Mouse (Mus musculus) left cerebral cortex, postnatal 25 days (tissue): Measurements from ENCODE around the gene Nucb1. TPM values are rescaled to one million over a fixed set of nuclear protein-coding genes. Genes with fewer than 3 reads are reported as not detected.
"Not testable (repeated sequence)": the region's sequence is repeated elsewhere in the genome, so short reads cannot be mapped to it uniquely, and the experiment has no call there.

Experiments used
- DNase-seq, 2 experiments: peaks; one replicate each; pipeline ENCODE4 v3.0.0; 2022; ENCODE audit warnings: low spot score in 2 of 2, mixed read lengths in 1 of 2
- intact Hi-C: fragments of 180-260 bp; cut with DNase I; formaldehyde crosslinking; loops from one replicate; pipeline ENCODE4 v1.15.1; 2025
- total RNA-seq, 2 experiments: library from RNA; stranded (reverse); gene quantifications; 2 replicates each; pipeline ENCODE4 v1.2.3; 2021

Nucb1 gene
- total RNA-seq, 2 experiments from 2014 or later: 103 to 105 TPM

DNA sequence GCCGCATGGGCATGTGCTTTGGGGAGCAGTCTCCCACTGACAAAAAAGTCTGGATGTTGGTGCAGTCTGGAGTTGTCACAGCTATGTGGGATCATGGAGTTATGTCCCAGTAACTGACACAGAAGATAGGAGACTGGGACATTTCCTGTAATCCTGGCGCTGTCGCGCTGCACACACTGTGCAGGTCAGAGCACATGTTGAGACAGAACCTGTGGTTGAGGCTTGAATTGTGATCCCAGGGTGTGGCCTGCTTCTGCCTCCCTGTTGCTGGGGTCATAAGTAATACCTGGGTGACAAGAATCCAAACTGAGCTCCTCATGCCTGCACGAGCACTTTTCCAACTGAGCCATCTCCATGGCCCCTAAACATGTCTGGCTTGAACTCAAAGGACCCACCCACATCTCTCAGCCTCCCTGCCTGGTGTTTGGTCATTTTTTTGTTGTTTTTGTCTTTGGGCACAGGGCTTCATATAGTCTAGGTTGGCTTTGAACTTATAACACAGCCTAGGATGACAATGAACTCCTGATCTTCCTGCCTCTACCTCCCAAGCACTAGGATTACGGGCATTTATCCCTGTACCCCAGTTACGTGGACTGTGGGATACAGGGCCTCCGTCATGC lies 17.9 kb downstream of the Nucb1 start:
- intact Hi-C loops: loop anchor here (1.0 kb wide), 1 partner anchor 14 kb away; no protein-coding TSS in a partner anchor
- no peak for DNase-seq

DNA sequence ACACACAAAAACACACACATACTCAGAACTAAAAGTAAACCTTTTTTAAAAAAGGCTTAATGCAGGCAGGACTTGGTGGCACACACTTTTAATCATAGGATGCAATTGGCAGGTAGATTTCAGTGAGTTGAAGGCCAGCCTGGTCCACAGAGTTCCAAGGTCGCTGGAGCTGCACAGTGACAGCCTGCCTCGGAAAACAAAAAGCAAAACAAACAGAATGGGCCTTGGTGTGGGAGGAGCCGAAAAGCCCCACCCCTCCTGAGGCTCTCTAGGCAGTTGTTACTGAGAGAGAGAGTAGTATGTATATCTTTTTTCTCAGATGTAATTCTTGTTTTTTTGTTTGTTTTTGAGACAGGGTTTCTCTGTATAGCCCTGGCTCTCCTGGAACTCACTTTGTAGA lies 18.9 kb downstream of the Nucb1 start:
- intact Hi-C loops: no loop called here
- DNase-seq: no peak

GRCm38 (mm10) chr7:45490822-45491221 lies 19.4 kb downstream of the Nucb1 start:
- peak; percentile 10 to 74 for DNase-seq
- intact Hi-C loops: no loop called here

DNA sequence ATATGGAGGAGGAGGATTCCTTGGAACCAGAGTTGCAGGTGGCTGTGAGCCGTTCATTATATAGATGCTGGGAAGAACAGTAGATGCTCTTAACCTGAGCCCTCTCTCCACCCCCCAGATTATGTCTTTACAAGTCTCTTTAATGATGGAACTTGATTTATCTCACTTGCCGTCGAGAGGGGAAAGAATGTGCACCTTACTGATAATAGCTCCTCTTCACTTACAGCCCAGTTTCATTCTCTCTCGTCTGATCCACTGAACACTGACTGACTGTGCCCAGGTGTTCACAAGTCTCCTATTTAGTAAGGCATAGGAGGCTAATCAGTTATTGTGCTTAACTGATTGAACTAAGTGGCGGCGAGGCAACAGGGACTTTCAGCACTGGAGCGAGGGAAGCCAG lies 20.6 kb downstream of the Nucb1 start:
- intact Hi-C loops: no loop called here
- DNase-seq: no peak

GRCm38 (mm10) chr7:45488293-45489204 lies 21.7 kb downstream of the Nucb1 start, which contains the start of gene Dhdh:
Dhdh (minus strand) TSS chr7:45488805.
- intact Hi-C loops: no loop called here
- DNase-seq: peak; percentile 35 to 38

DNA sequence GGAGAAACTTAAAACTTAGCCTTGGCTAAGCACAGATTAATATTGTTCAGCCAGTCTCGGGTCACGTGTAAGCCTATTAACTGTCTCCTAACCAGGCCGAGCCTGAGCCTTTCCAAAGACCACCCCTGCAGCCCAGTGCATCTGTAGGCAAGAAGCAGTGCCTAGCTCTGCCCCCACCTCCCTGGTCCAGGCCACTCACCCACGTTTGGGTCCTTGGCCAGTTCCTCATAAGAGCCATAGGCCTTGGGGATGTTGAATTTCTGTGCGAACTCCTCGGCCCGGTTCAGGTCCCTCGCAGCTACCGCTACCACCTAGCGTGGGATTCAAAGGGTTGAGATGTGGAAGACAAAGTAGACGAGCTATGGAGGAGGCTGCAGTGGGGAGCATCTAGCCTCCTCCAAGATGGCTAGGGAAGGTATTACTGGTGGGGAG lies 22.3 kb downstream of the Nucb1 start:
- intact Hi-C loops: no loop called here
- DNase-seq: no peak

DNA sequence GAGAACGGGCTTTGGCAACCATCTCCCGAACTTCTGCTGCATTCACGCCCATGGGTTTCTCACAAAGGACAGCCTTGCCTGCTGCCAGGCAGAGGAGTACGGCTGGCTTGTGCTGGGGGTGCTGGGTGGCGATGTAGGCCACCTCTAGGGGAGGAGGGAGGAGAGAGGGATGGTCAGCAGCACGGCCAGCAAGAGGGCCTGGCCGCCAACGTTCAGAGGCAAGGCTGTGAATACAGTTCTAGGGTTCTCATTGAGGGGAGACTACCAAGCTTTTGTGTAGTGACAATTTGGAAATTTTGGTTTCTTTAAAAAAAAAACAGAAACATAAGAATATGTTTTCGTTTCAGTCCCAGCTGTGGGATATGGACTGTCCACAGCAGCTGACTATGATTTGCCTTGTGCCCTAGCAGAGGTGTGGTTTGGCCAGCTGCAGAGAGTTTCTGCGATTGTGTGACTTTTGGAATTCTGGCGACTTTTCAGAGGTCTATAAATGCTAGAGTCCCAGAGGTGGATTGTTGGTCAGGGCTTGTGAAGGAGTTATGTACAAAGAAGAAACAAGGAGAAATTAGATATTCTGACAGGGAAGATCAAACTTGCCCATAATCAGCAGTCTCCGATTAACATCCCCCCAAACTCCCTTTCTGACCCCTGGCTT lies 23.3 kb downstream of the Nucb1 start, which contains the start of gene Gm45808:
TSS of gene Gm45808 (minus strand) at position 51 of the 655 bp plus-strand sequence.
- no peak for DNase-seq
- intact Hi-C loops: no loop called here

- intact Hi-C loops: no loop called here
- no peak for DNase-seq
Measured at GRCm38 (mm10) chr7:45486158-45486557, 24.0 kb downstream of the Nucb1 start.

GRCm38 (mm10) chr7:45484985-45485384 lies 25.2 kb downstream of the Nucb1 start:
- intact Hi-C loops, DNase-seq: not testable (repeated sequence)

DNA sequence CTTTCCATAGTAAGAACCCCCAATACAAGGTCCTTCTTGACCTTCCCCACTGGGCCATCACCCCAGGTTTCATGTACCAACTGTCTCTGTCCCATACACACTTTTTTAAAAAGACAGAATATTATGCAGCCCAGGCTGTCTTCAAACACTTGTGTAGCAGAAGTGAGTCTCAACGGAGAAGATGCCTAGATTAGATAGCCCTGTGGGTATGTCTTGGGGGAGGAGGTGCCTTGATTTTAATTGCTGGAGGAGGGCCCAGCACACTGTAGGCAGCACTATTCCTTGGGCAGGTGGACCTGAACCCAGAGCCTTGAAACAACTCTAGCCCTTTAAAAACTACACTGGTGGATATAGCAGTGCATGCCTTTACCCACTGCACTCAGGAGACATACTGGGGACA lies 28.0 kb downstream of the Nucb1 start:
- intact Hi-C loops: no loop called here
- DNase-seq: no peak

DNA sequence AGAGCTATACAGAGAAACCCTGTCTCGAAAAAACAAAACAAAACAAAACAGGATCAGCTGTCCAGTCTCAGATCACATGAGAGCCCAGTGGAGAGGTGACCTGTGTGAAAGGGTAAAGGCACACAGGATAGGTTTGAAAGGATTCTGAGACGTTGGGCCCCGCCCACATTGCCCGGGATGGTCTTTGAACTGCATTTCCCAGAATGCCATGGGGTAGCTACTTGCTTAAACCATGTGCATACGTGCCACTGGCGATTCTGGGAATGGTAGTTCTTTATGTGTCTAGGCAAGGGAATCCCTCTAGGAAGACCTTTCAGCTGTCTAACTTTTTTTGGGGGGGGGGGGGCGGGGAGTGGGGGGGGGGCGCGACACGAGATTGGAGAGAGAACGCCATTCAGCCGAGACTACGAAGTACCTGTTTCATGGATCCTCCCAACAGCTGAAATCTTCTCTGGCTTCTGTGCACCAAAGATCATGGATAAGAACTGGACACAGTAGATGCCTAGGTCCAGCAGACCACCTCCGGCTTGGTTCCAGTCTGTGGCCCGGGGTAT lies 28.8 kb downstream of the Nucb1 start, which contains the start of gene Tulp2:
TSS of gene Tulp2 (plus strand) at position 504 of the 554 bp plus-strand sequence.
- intact Hi-C loops: no loop called here

DNA sequence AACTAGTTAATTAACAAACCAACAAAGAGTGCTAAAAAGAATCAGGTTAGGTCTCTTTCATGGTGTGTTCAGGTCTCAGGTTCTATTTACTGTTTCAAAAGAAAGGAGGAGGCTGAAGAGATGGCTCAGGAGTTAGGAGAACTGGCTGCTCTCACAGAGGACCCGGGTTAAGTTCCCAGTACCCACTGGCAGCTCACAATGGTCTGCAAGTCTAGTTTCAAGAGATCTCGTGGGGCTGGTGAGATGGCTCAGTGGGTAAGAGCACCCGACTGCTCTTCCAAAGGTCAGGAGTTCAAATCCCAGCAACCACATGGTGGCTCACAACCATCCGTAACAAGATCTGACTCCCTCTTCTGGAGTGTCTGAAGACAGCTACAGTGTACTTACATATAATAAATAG lies 29.9 kb downstream of the Nucb1 start:
- DNase-seq, intact Hi-C loops: not testable (repeated sequence)

More for the DNA sequence above, 28.8 kb downstream of the Nucb1 start, which contains the start of gene Tulp2:
- DNase-seq: peak; percentile 58 to 79

DNA sequence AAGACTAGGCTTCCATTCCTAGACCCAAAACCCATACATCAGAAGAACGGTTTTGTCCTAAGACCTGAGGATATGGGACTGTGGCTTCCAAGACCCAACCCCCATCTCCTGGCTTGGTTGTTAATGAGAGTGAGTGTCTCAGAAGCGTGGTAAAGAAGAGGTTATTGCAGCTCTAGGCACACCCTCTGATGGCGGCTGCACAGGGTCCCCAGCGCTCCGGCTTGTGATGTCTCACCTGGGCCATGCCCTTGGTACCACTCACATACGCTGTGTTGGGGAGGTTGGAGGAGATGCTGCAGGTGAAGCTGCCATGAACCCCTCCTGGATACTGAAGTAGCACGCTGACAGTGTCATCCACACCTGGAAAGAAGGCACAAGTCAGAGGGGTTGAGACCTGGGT lies 31.4 kb downstream of the Nucb1 start:
- no peak for DNase-seq
- intact Hi-C loops: loop anchor here (5.0 kb wide), 1 partner anchor 44 kb away; no protein-coding TSS in a partner anchor

DNA sequence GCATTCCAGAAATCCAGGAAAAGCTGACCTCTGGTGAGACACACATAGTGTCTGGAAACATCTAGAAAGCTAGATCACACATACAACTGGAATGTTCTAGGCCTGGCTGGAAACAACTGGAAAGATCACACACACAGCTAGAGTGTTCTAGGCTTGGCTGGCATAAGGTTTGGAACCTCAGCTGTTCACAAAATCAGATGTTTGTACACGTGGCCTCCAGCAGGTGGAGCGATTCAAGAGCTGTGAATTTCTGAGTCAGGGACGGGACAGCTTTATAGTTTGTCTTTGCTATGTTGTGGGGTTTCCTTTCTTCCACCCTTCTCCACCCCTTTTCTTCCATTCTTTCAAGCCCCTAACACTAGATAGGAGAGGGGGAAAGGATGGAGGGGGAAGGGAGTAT lies 33.2 kb downstream of the Nucb1 start:
- DNase-seq: peak; percentile 64 to 79
- intact Hi-C loops: loop anchor here (2.0 to 5.0 kb wide), 2 partner anchors 45 to 84 kb away; no protein-coding TSS in a partner anchor

- intact Hi-C loops: loop anchor here (2.0 to 5.0 kb wide), 2 partner anchors 46 to 84 kb away; no protein-coding TSS in a partner anchor
Measured at GRCm38 (mm10) chr7:45476453-45476852, 33.8 kb downstream of the Nucb1 start.

GRCm38 (mm10) chr7:45475291-45475969 lies 34.8 kb downstream of the Nucb1 start:
- DNase-seq: peak in 1 of 2 experiments; percentile 31
- intact Hi-C loops: loop anchor here (5.0 kb wide), 1 partner anchor 47 kb away; no protein-coding TSS in a partner anchor

More at GRCm38 (mm10) chr7:45476453-45476852, 33.8 kb downstream of the Nucb1 start:
- no peak for DNase-seq

DNA sequence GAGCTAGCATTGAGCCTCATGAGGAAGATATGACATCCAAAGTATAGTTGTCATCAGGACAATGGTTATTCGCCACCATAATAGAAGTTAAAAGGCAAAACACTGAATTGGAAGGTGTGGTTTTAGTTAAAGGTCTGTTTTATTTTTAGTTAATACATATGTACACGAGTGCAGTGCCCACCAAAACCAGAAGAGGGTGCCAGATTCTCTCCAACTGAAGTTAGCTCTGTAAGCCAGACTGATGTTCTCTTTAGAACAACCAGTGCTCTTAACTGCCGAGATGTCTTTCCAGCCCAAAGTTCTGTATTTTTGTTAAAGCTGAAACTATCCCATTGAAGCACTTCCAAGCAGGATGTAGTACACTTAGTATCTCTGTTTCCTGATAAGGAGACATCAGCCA lies 39.3 kb downstream of the Nucb1 start:
- peak; percentile 79 to 85 for DNase-seq
- intact Hi-C loops: no loop called here

- intact Hi-C loops: loop anchor here (10.0 kb wide), 1 partner anchor 238 kb away; the partner anchor contains the start of gene Dbp
- no peak for DNase-seq
Measured at GRCm38 (mm10) chr7:45467090-45467670, 43.0 kb downstream of the Nucb1 start.
